Mouse (Mus musculus) liver, adult 2 months (tissue): Measurements from ENCODE around the gene Exosc8.

Experiments
- CTCF ChIP-seq: fragments of 200-500 bp; IDR thresholded peaks from 2 replicates; pipeline ENCODE4 v1.5.1; 2011; ENCODE audit warnings: low read depth, low read length, control low read depth
- POLR2A ChIP-seq: fragments of 200-500 bp; IDR thresholded peaks from 2 replicates; pipeline ENCODE4 v1.6.1; 2011; ENCODE audit warnings: low read length, control low read depth; ENCODE audit not compliant: insufficient read depth; ENCODE audit errors: extremely low read depth

GRCm38 (mm10) chr3:54717348-54717747, 17.8 kb downstream of the Exosc8 start:
- no peak for TF ChIP-seq CTCF
- TF ChIP-seq POLR2A = no peak
